Mouse (Mus musculus): ENCODE measurements around the gene Rbm5.

DNA sequence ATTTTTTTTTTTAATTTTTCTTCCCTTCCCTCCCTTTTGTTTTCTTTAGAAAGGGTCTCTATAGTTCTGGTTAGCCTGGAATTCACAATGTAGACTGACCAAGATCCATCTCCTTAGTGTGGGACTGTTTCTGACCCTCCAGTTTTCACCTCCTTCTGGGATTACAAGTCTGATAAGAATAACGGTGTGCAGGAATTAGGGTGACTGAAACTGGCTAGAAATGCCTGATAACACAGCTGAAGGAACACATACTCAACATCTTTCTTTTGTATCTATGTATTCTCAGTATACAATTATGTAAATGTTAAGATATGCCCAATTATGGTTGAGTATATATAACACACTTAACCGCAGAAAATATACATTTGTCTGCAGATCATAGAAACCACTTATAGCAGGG, 986 bp upstream of the Rbm5 start:
- no peak for TF ChIP-seq CTCF (conservative IDR thresholded peaks at IDR 0.05 in 1 of 2, IDR thresholded peaks at IDR 0.05 in 1 of 2; ENCODE audit: low read depth in 2 of 2, low read length in 2 of 2)
- no peak for TF ChIP-seq NELFE (IDR thresholded peaks at IDR 0.05; ENCODE audit: low read depth, low read length)
- TF ChIP-seq USF1 (IDR thresholded peaks at IDR 0.05; ENCODE audit: low read depth, low read length), result no peak
- TF ChIP-seq E2F4 (IDR thresholded peaks at IDR 0.05; ENCODE audit: insufficient replicate concordance, low read depth, low read length), result no peak
- TF ChIP-seq POLR2A (IDR thresholded peaks at IDR 0.05; ENCODE audit: low read depth, low read length), result no peak
- no peak for TF ChIP-seq JUN (IDR thresholded peaks at IDR 0.05; ENCODE audit: insufficient read depth, low read depth, low read length)
- TF ChIP-seq MAZ (IDR thresholded peaks at IDR 0.05; ENCODE audit: low read depth, low read length), result no peak
- TF ChIP-seq EP300 (IDR thresholded peaks at IDR 0.05; ENCODE audit: low read length), result no peak
